Mouse (Mus musculus) NIH3T3 (cell line): Measurements from ENCODE around the gene Vsig4.

Source experiments
- DNase-seq: peaks from one replicate; pipeline ENCODE4 v3.0.0-alpha.2; 2012; ENCODE audit warnings: low read depth

Vsig4 gene

GRCm38 (mm10) chrX:96293338-96293737 is at the start of gene Vsig4:
TSS of gene Vsig4 (minus strand) at chrX:96293438.
- DNase-seq = no peak

- no peak for DNase-seq
Observed at GRCm38 (mm10) chrX:96339108-96339507, 45.9 kb upstream of the Vsig4 start.

DNA sequence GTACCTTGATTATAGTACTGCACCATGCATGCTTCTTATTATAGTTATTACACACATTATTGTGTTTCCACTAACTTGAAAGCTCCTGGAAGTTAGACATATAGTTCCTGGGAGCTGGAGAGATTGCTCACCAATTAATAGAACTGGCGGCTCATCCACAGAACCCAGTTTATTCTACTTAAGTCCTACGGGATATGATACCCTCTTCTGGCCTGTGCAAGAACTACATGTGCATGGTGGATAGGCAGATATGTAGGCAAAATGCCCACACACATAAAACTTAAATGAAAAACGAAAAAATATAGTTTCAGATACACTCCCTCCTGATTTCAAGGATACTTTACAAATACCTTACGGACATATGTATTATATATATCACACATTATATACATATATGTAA is 36.5 kb upstream of the Vsig4 start:
- DNase-seq = peak; percentile 53

GRCm38 (mm10) chrX:96256509-96256908 is 36.7 kb downstream of the Vsig4 start:
- DNase-seq = no peak

DNA sequence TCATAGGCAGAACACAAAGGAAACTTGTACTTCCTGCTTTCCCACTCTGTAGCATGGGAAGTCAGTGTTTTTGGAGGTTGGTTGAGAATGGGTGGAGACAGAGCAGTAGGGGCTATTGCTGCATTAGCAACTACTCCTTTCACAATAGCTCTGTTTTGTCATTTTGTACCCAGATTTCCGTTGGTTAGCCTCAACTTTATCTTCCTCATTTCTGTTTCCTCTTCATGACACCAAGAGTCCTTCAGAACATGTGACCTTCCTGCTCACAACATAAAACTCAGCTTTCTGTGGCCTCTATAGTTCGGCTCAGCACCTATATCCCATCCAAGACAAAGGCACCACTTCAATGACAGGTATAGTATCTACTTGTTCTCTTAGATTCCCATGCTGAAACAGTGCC is 53.6 kb downstream of the Vsig4 start:
- no peak for DNase-seq

DNA sequence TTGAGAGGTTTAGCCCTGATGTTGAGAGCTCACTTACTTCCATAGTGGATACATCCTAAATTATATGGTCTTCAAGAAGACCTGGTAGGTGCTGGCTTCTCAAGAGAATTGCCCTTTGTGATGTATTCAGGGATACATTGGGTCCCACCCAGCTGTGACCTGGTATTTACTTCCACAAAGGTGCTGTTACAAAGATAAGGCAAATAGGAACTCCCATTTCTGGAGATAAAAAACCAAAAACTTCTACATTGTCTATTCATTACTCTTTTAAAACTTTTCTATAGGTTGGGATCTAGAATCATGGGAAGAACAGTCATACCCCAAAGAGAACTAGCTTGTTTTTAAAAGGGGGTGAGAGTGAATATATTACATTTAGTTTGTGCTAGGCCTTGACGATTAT is 54.2 kb downstream of the Vsig4 start:
- DNase-seq = no peak

DNA sequence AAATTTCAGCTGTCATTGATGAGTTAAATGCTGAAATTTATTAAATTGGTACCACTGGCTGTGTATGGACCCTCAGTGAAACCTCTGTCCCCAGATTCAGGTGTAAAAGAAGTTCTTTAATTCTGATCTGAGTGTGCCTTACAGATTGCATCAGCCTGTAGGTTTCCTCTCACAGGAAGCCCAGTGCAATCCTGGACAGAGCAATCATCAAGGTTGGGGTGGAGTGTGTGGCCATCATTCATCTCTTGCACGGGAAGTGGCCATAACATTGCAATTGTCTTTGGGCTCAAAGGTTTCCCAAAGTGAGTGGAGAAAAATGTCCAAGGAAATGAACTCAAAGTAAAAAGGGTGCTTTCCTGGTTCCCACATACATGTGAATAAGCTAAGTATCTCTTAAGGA is 57.5 kb downstream of the Vsig4 start:
- DNase-seq = no peak

GRCm38 (mm10) chrX:96227030-96227429 is 66.2 kb downstream of the Vsig4 start:
- DNase-seq = no peak

DNA sequence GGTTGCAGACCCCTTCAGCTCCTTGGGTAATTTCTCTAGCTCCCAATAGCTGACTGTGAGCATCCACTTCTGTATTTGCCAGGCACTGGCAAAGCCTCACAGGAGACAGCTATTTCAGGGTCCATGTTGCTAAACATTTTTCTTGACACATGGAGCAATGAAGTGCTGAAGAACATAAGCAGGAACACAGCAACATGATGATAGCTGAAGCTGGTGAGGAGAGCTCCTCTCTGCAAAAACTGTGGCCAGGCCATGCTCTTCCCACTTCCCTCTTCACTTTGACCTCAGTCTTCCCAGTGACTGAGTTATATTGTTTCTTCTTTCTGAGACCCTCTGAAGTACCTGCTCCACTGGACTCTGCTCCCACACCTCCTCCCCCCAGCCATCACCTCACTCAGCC is 67.8 kb downstream of the Vsig4 start:
- no peak for DNase-seq

DNA sequence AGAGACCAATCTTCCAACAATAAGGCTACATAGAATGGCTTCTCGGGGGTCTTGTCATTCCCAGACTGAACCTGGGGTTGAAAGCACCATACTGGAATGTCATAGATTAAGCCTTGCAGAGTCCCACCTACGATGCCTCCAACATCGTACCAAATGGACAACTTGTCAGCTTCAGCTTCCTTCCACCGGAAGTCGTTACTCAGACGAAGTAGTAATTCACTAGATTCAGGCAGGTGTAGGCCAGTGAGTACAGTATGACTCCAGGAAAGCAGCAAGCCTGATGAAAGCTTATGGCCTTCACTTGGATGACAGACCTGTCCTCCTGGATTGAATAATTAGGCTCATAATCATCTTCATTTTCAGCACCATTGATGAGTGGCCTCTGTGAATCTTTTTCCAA is 69.0 kb downstream of the Vsig4 start:
- no peak for DNase-seq

- no peak for DNase-seq
Observed at GRCm38 (mm10) chrX:96218088-96218487, 75.2 kb downstream of the Vsig4 start.

GRCm38 (mm10) chrX:96206872-96207271 is 86.4 kb downstream of the Vsig4 start:
- no peak for DNase-seq

GRCm38 (mm10) chrX:96205143-96205542 is 88.1 kb downstream of the Vsig4 start:
- DNase-seq = peak; percentile 1
